Mouse (Mus musculus): ENCODE measurements around the gene Rpl41.

Rpl41 gene

GRCm38 (mm10) chr10:128538340-128538870 lies 10.7 kb downstream of the Rpl41 start:
- TF ChIP-seq GATA4 (IDR thresholded peaks at IDR 0.05; ENCODE audit: insufficient replicate concordance, low read length) = no peak

GRCm38 (mm10) chr10:128536266-128536940 lies 12.7 kb downstream of the Rpl41 start:
- TF ChIP-seq GATA4 (IDR thresholded peaks at IDR 0.05; ENCODE audit: insufficient replicate concordance, low read length) = no peak

DNA sequence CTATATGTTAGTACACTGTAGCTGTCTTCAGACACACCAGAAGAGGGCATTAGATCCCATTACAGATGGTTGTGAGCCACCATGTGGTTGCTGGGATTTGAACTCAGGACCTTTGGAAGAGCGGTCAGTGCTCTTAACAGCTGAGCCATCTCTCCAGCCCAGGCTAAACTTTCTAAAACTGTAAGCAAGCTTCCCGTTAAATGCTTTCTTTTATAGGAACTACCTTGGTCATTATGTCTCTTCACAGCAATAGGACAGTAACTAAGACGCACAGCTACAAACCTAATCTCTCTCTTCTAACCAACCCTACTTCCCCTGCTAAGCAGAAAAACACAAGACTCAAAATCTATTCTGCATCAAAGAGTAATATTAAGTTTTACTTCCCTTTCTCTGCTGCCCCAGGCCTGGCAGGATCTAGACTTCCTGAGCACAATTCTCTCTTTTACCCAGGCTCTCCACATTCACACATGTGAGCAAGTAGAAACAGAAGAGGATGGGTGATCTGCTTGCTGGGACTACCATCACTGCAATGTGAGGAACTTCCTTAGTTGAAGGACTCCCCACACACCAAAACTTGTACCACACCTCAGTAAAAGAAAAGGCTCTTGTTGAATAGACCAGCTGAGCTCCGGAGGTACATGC lies 13.4 kb downstream of the Rpl41 start:
- no peak for TF ChIP-seq GATA4 (IDR thresholded peaks at IDR 0.05; ENCODE audit: insufficient replicate concordance, low read length)

DNA sequence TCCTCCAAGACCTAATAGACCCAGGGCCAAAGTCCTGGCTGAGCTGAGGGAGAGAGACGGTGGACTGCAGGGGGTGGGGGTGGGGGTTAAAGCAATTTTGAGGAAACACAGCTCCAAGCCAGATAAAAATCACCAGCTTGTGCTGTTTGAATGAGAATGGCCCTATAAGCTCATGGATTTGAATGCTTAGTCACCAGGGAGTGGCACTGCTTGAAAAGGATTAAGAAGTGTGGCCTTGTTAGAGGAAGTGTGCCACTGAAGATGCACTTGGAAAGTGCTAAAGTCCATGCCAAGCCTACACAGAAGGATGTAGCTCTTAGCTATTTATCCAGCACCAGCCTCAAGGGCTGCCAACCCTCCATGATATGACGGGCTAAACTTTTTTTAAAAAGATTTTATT lies 13.9 kb downstream of the Rpl41 start:
- TF ChIP-seq GATA4 (IDR thresholded peaks at IDR 0.05; ENCODE audit: insufficient replicate concordance, low read length) = no peak

DNA sequence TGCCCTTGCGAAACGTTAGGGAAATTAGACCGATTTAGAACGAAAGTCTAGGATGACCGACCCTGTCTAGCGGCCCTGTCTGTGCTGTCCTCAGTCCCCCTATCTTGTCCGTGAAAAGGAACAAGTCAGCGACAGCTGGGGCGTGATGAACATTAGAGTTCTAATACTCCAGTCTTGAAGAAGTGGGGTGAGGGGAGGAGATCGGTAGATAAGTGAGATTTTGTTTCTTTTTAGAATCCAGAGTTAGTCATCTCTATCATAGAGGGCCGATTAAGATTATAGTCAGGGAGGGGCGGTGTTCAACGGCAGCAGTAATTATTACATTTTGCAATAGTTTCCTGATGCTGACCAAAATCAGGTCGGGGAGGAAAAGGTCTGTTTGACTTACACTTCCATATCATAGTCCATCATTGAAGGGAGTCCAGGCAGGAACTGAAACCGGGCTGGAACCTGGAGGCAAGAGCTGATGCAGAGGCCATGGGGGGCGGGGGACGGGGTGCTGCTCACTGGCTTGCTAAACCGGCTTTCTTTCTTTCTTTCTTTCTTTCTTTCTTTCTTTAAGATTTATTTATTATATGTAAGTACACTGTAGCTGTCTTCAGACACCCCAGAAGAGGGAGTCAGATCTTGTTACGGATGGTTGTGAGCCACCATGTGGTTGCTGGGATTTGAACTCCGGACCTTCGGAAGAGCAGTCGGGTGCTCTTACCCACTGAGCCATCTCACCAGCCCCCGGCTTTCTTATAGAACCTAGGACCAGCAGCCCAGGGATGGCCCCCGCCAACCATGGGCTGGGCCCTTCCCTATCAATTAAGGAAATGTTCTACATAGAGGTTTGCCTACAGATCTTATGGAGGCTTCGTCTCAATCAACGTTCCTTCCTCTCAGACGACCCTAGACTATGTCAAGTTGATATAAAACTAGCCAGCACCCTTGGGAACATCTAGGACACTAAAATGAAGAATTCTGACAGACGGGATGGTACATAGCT lies 22.4 kb downstream of the Rpl41 start:
- no peak for TF ChIP-seq GATA4 (IDR thresholded peaks at IDR 0.05; ENCODE audit: insufficient replicate concordance, low read length)

GRCm38 (mm10) chr10:128525671-128526308 lies 23.3 kb downstream of the Rpl41 start, which contains the start of gene Esyt1:
Gene Esyt1, minus strand, starts transcription at chr10:128525871.
- no peak for TF ChIP-seq GATA4 (IDR thresholded peaks at IDR 0.05; ENCODE audit: insufficient replicate concordance, low read length)

DNA sequence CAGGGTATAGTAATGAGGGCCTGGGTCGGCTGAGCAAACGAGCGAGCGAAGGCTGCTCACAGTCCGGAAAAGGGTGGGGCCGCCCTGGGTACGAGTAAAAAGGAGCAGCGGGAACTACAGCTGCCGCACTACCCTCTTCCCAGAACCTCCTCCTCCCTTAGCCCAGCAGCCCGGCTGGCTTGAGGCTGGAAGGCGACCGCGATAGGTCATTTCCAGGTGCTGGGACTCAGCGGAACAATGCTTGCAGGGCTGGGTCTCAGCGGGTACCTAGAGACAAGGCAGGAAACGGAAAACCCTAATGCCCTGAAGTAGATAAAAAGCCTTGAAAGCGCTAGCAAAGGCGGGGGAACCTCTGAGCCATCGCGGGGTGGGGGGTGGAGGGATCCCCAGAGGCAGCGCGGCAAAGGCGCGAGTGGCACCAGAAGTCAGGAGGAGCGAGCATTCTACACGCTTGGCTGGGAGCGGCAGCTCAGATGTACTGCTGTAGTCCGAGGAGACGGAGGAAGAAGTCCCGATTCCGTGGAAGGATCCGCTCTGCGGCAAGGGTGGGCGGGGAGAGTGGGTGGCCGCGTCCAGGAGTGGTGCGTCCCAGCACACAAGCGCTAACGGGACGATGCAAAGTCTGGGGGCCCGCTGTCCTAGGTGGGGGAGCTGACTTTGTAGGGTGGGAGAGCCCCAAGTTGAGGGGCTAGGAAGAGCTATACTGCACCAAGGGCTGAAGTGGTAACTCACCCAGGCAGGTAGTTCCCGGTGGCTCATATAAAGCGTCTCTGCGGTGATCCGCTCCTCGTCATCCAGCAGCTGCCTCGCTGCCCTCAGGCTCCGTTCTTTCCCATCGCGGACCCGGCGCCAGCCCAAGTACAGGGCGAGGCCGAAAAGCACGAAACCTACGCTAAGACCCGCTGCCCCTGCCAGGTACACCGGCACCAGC lies 24.1 kb downstream of the Rpl41 start:
- TF ChIP-seq GATA4 (IDR thresholded peaks at IDR 0.05; ENCODE audit: insufficient replicate concordance, low read length) = no peak

- no peak for TF ChIP-seq GATA4 (IDR thresholded peaks at IDR 0.05; ENCODE audit: insufficient replicate concordance, low read length)
These were observed 24.9 kb downstream of the Rpl41 start for GRCm38 (mm10) chr10:128524111-128524731.

GRCm38 (mm10) chr10:128522351-128522750 lies 26.8 kb downstream of the Rpl41 start:
- no peak for TF ChIP-seq GATA4 (IDR thresholded peaks at IDR 0.05; ENCODE audit: insufficient replicate concordance, low read length)

DNA sequence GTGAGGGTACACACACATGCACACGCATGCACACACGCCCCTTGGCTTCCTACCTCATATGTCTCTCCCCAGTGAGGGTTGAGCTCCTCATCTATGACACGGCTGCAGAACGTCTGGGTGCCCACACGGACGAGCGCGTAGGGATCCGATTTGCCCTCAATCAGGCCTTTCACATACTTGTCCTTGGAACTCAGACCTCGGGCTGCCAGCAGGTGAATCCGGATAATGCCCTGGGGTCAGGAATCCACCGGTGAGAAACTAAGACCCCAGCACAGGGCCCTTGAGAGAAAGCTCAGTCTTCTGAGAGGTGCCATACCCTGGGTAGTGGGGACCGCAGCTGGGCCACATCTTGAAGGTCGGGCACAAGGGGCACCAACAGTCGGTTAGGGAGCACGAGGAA lies 28.5 kb downstream of the Rpl41 start:
- TF ChIP-seq GATA4 (IDR thresholded peaks at IDR 0.05; ENCODE audit: insufficient replicate concordance, low read length) = no peak

GRCm38 (mm10) chr10:128518833-128519232 lies 30.3 kb downstream of the Rpl41 start:
- no peak for TF ChIP-seq GATA4 (IDR thresholded peaks at IDR 0.05; ENCODE audit: insufficient replicate concordance, low read length)

GRCm38 (mm10) chr10:128516677-128517076 lies 32.4 kb downstream of the Rpl41 start:
- TF ChIP-seq GATA4 (IDR thresholded peaks at IDR 0.05; ENCODE audit: insufficient replicate concordance, low read length) = no peak

DNA sequence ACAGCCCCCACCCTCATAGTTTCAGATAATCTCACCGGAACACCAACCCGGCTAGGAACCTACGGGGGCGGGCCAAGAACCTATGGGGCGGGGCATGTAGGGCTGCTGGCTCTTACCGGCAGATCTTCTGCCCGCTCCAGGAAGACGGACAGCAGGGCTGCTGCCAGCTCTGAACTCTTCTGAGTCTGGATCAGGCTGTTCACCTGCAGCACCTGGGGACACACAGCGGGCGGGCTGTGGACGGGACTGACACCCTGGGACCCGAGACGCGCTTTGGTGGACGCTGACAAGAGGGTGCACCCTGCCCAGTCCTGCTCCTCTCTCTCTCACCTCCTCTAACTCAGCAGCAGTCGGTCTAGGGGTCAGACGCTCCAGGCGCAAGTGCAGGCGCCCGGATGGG lies 33.1 kb downstream of the Rpl41 start:
- no peak for TF ChIP-seq GATA4 (IDR thresholded peaks at IDR 0.05; ENCODE audit: insufficient replicate concordance, low read length)
